Mouse (Mus musculus) myocyte (in vitro differentiated cells): ENCODE results near the gene Vtcn1. TPM values are rescaled to one million over a fixed set of nuclear protein-coding genes. Genes with fewer than 3 reads are reported as not detected.

Experiments
- H3K27me3 ChIP-seq: one replicate; pipeline ENCODE4 v1.6.1; 2011; ENCODE audit not compliant: control insufficient read depth, insufficient read depth, insufficient read length
- H3K36me3 ChIP-seq: one replicate; pipeline ENCODE4 v1.6.1; 2011; ENCODE audit not compliant: control insufficient read depth, insufficient read depth
- H3K4me2 ChIP-seq: one replicate; pipeline ENCODE4 v1.6.1; 2011; ENCODE audit warnings: low read depth, control low read depth
- H3K4me3 ChIP-seq: one replicate; pipeline ENCODE4 v1.5.1; 2011; ENCODE audit warnings: mild to moderate bottlenecking, control low read depth, moderate library complexity
- H3K79me2 ChIP-seq: one replicate; pipeline ENCODE4 v1.6.1; 2011; ENCODE audit not compliant: control insufficient read depth, insufficient read depth
- H3ac ChIP-seq: one replicate; pipeline ENCODE4 v1.6.1; 2011; ENCODE audit not compliant: control insufficient read depth, insufficient read length
- CEBPB ChIP-seq: IDR thresholded peaks from 2 replicates; pipeline ENCODE4 v1.6.1; 2011; ENCODE audit warnings: mild to moderate bottlenecking, moderate library complexity; ENCODE audit not compliant: poor library complexity, insufficient read depth, severe bottlenecking
- MYOD1 ChIP-seq, 3 experiments: IDR thresholded peaks; one replicate each; pipeline ENCODE4 v1.6.1; 2011; ENCODE audit warnings: control low read depth in 2 of 3, low read depth in 2 of 3, mild to moderate bottlenecking in 2 of 3, moderate library complexity in 1 of 3; ENCODE audit not compliant: insufficient read length in 2 of 3, control insufficient read depth in 1 of 3
- MYOG ChIP-seq, 3 experiments: IDR thresholded peaks; one replicate each; pipeline ENCODE4 v1.6.1; 2011; ENCODE audit warnings: control low read depth in 2 of 3, low read depth in 2 of 3, mild to moderate bottlenecking in 2 of 3; ENCODE audit not compliant: insufficient read length in 2 of 3, control insufficient read depth in 1 of 3, insufficient read depth in 1 of 3
- TCF12 ChIP-seq: IDR thresholded peaks from one replicate; pipeline ENCODE4 v1.6.1; 2011; ENCODE audit warnings: mild to moderate bottlenecking, control low read depth; ENCODE audit not compliant: poor library complexity, insufficient read depth, severe bottlenecking
- polyA plus RNA-seq: library from polyadenylated mRNA; unstranded; fragments of >200 nt; fragmentation: generic; extraction: Trizol; gene quantifications from one replicate; pipeline ENCODE4 v1.2.1, GENCODE M21; 2012; ENCODE audit warnings: missing spikeins

Vtcn1 gene
- polyA plus RNA-seq, 1 experiment, result 0.11 TPM

- no peak for TF ChIP-seq MYOD1 (IDR thresholded peaks at IDR 0.05; ENCODE audit: control insufficient read depth in 1 of 3, insufficient read length in 2 of 3, low read depth in 2 of 3)
- TF ChIP-seq TCF12, result no peak
- no peak for TF ChIP-seq CEBPB
- TF ChIP-seq MYOG (IDR thresholded peaks at IDR 0.05; ENCODE audit: control insufficient read depth in 1 of 3, insufficient read depth in 1 of 3, insufficient read length in 2 of 3, low read depth in 2 of 3), result no peak
- Histone ChIP-seq H3K36me3 (peaks cover 11% of the 10 kb centered on the region), H3K27me3 (no peaks in the 10 kb centered on the region), H3ac (no peak overlapping the region), H3K79me2 (no peaks in the 10 kb centered on the region), H3K4me2 (no peak overlapping the region), H3K4me3 (no peak overlapping the region)
Observed at GRCm38 (mm10) chr3:100940496-100941037, 115.3 kb downstream of the Vtcn1 start.

Other genes starting within 250 kb of the Vtcn1 start
- gene Man1a2, start 140.0 kb upstream of the Vtcn1 start, polyA plus RNA-seq, result 4.9 TPM
- 4.6 TPM for gene Trim45, start 96.7 kb downstream of the Vtcn1 start, polyA plus RNA-seq
- gene Ttf2, start 144.2 kb downstream of the Vtcn1 start, polyA plus RNA-seq, result 5.2 TPM
- not detected for gene Cd101, start 204.1 kb downstream of the Vtcn1 start, polyA plus RNA-seq